Mouse (Mus musculus) brown adipose tissue, adult 24 weeks (tissue): ENCODE data around the gene Gm20388. TPM values are rescaled to one million over a fixed set of nuclear protein-coding genes. Genes with fewer than 3 reads are reported as not detected.

Source experiments
- H3K27ac ChIP-seq: fragments of 200-500 bp; replicated peaks from 2 replicates; pipeline ENCODE4 v1.5.1; 2012; ENCODE audit warnings: low read depth, mild to moderate bottlenecking, low read length
- H3K4me1 ChIP-seq: fragments of 200-500 bp; 2 replicates; pipeline ENCODE4 v1.6.1; 2012; ENCODE audit warnings: low read length, mixed read lengths; ENCODE audit not compliant: control insufficient read depth, insufficient read depth, insufficient read length
- H3K4me3 ChIP-seq: fragments of 200-500 bp; 2 replicates; pipeline ENCODE4 v1.5.1; 2012; ENCODE audit warnings: low read depth, mild to moderate bottlenecking, low read length, moderate library complexity; ENCODE audit not compliant: insufficient read depth
- polyA plus RNA-seq: library from polyadenylated mRNA; stranded (reverse); fragments of >200 nt; gene quantifications from 2 replicates; pipeline ENCODE4 v1.2.4, GENCODE M21; 2012; ENCODE audit not compliant: missing spikeins, insufficient read depth, insufficient read length

The Gm20388 gene
- polyA plus RNA-seq, 1 experiment, result 44.7 TPM

- Histone ChIP-seq H3K4me3 (no peak overlapping the region), H3K27ac (no peak overlapping the region), H3K4me1 (peaks cover 47% of the 10 kb centered on the region)
Observed at GRCm38 (mm10) chr8:122991368-122991767, 3080.7 kb downstream of the Gm20388 start.

DNA sequence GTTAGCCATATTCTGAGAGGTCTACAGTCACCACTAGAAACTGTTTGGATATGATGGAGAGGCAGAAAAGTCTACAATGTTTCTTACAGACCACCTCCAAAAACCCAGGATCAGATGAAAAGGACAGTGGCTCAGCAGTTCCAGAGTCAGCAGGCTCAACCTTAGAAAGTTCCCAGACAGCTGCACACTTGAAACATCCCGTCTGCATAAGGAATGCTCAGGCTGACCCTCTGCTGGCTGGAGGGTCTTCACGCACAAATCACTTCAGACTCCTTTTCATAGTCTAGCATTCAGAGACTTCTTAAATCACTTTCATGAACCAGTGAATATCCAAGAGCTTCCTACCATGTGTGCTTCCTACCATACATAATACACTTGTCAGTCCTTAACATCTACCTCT lies 3081.7 kb downstream of the Gm20388 start:
- Histone ChIP-seq H3K27ac (no peak overlapping the region), H3K4me3 (no peak overlapping the region), H3K4me1 (peaks cover 40% of the 10 kb centered on the region)

DNA sequence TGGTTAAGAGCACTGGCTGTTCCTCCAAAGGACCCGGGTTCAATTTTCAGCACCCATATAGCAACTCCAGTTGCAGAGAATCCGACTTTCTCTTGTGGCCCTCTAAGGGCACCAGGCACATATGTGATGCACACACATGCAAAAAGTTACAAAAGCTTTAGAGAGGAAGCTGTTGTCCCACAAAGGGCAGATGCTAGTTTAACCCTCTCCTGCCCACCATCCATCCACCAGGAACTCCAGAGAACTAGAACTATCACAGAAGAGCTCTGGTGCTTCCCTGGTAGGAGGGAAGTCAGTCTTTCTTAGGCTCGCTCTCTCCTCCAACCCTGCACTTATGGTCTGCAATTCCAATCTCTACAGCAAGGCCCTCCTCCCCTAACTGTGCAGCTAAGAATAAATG lies 3082.4 kb downstream of the Gm20388 start:
- Histone ChIP-seq H3K4me1 (peaks cover 37% of the 10 kb centered on the region), H3K4me3 (no peak overlapping the region), H3K27ac (no peak overlapping the region)

DNA sequence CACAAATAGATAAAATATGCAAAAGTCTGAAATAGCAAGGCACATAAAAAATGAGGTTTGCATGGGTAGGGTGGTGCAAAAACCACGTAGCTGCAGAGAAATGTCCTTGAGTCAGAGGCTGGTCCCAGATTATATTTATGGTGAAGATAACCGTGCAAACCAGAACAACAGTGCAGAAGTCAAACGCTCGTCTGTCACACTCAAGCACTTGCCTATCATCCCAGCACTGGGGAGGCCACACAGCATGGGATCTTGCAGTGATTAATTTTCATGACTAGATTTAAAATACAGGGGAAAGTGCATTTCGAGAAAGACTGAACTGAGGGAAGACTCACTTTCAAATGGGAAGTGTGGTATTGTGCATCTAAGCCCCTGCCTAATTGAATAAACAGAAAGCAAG lies 3083.1 kb downstream of the Gm20388 start:
- Histone ChIP-seq H3K4me3 (no peak overlapping the region), H3K4me1 (peaks cover 38% of the 10 kb centered on the region), H3K27ac (no peak overlapping the region)

- peaks cover 21% of the 10 kb centered on the region for H3K4me1 ChIP-seq
- H3K27ac ChIP-seq, result no peak overlapping the region
- H3K4me3 ChIP-seq, result no peak overlapping the region
Observed at GRCm38 (mm10) chr8:122997963-122998362, 3087.3 kb downstream of the Gm20388 start.

DNA sequence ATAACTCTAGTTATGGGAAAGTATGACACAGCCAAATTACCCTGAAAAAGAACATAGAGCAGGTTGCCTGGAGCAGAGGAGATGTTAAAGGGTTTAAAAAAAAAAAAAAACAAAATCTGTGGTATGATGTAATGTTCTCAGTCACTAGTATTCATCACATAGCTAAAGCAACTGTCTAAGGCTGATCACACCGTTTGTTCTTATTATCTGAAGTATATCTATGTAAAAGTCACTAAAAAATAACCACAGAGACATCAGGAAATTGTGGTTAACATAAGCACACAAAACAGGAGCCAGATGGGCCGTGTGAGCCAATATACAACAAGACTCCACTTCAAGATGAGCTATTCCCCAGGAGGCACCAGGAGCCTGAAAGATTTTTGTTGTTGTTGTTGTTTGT lies 3089.7 kb downstream of the Gm20388 start:
- no peak overlapping the region for H3K4me3 ChIP-seq
- H3K27ac ChIP-seq, result no peak overlapping the region

GRCm38 (mm10) chr8:123004033-123004922 lies 3093.6 kb downstream of the Gm20388 start:
- Histone ChIP-seq H3K4me3 (no peak overlapping the region), H3K4me1 (peaks cover 36% of the 10 kb centered on the region), H3K27ac (no peak overlapping the region; the same call in 1 of the 2 replicates)

More for the DNA sequence above, 3089.7 kb downstream of the Gm20388 start:
- peaks cover 23% of the 10 kb centered on the region for H3K4me1 ChIP-seq

DNA sequence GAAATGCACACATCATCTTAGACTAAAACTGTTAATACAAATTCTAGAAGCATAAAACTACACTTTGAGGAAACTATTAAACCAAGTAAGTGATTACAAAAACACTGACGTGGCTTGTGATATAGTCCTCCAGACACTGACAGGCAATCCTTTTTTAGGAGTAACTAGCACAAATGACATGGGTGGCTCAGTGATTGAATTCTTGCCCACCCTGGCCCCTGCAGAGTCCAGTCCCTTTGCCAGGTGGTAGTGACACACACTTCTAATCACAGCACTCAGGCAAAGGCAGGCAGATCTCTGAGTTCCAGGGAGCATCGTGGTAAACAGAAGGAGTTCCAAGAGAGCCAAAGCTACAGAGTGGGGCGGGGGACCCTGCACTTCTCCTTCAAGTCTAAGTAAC lies 3094.7 kb downstream of the Gm20388 start:
- Histone ChIP-seq H3K4me1 (peaks cover 33% of the 10 kb centered on the region), H3K27ac (no peak overlapping the region), H3K4me3 (no peak overlapping the region)

DNA sequence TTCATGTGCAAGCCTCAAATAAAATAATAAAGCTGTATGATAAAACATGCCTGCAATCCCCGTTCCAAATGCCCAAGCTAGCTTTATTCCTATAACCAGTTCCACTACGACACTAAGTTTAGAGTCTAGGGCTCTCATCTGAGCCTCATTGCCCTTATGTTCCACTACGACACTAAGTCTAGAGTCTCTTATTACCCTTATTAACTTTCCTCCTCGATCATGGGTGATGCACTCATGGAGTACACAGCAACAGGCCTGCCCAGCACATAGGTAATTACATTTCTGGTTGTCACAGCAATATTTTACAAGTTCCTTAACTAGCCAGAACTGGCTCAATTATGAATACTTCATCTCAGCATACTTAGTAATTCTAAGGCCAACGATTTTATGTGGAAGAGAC lies 3095.2 kb downstream of the Gm20388 start:
- no peak overlapping the region for H3K27ac ChIP-seq
- no peak overlapping the region for H3K4me3 ChIP-seq
- H3K4me1 ChIP-seq, result peaks cover 31% of the 10 kb centered on the region

DNA sequence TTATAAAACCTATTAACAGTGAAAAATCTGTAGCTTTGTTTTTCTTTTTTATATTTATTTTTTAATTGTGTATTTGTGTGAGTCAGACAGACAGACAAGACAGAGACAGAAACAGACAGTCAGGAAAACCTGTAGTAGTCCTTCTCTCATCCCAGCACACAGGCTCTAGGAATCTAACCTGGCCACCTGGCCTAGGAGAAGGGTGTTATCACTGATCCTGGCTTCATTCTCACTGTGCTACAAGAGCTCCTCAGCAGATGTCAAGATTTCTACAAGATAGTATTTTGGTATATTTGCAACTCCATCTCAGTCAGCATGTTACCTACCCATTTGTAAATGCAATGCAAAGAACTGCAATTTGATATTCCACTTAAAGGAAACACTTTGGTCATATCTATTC lies 3100.7 kb downstream of the Gm20388 start:
- no peak overlapping the region for H3K4me3 ChIP-seq
- peaks cover 24% of the 10 kb centered on the region for H3K4me1 ChIP-seq
- no peak overlapping the region for H3K27ac ChIP-seq

DNA sequence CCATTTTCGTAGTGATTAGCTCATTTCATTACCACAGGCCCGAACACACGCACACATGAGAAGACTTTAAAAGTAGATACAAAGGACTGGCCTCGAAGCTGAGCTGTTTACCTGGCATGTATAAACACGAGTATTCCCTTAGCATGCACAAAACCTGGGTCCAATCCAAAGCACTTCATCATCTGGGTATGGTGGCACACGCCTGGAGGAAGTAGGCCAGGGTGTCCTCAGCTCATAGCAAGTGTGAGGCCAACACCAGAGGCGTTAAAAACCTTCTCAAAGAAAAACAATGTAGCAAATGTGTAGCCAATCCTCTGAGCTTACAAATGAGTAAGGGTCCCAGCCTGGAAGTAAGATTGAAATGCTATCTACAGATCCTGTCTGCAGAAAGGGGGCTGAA lies 3103.8 kb downstream of the Gm20388 start:
- H3K4me1 ChIP-seq, result peaks cover 30% of the 10 kb centered on the region
- no peak overlapping the region for H3K27ac ChIP-seq
- no peak overlapping the region for H3K4me3 ChIP-seq

DNA sequence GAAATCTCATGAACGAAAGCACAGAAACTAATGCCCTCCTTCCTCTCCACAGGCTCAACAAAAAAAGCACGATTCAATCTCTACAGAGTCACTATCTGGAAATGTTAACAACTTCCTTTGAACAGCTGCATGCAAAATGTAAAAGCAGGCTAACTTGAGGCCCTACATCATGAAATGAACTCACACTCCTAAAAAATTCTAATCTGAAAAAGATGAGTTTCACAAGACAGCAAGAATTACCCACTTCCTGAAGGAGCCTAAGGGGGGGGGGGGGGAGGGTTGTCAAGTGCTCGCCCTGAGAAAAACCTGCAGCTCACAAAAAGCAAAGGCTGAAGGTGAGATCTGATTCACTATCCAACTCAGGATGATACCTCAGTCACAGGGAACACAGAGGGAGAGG lies 3104.4 kb downstream of the Gm20388 start:
- no peak overlapping the region for H3K4me3 ChIP-seq
- H3K4me1 ChIP-seq, result peaks cover 31% of the 10 kb centered on the region
- no peak overlapping the region for H3K27ac ChIP-seq

- H3K27ac ChIP-seq, result no peak overlapping the region
- H3K4me1 ChIP-seq, result peaks cover 43% of the 10 kb centered on the region
- H3K4me3 ChIP-seq, result no peak overlapping the region
Observed at GRCm38 (mm10) chr8:123017143-123017542, 3106.5 kb downstream of the Gm20388 start.

GRCm38 (mm10) chr8:123018484-123019164 lies 3108.0 kb downstream of the Gm20388 start:
- Histone ChIP-seq H3K4me1 (peaks cover 48% of the 10 kb centered on the region), H3K27ac (no peak overlapping the region), H3K4me3 (no peak overlapping the region)

DNA sequence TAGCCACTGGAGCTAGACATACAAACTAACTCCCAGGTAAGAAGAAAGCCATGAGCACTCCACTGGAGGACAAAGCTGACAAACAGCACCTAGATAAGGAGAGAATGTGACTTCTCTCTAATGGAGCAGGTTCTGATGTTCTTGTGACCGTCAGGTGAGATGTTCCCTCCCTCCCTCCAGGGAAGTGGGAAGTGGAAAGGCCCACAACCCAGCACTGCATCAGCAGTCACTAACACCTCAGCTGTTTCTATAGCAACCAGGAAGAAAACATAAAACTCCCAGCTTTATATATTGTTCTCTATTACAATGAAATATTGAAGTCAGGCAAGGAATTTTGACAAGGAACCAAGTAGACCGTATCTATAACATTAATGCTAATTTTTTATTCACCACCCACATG lies 3109.4 kb downstream of the Gm20388 start:
- no peak overlapping the region for H3K27ac ChIP-seq
- no peak overlapping the region for H3K4me3 ChIP-seq
- H3K4me1 ChIP-seq, result peaks cover 43% of the 10 kb centered on the region

DNA sequence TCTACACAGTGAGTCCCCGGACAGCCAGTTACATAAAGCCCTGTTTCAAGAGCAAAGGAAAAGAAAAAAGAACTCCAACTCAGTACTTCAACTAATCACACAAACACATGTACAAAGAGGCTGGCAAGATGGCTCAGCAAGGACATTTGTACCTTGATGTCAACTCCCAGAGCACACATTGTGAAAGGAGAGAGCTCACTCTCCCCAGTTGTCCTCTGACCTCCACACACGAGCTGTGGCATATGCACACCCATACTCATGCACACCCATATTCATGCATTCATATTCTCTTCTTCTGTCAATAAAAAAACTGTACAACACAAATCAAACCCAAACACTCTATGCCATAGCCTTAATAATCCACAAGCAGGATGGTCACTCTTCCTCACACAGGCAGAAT lies 3110.2 kb downstream of the Gm20388 start:
- Histone ChIP-seq H3K27ac (no peak overlapping the region), H3K4me1 (peaks cover 45% of the 10 kb centered on the region)

More for the DNA sequence above, 3110.2 kb downstream of the Gm20388 start:
- no peak overlapping the region for H3K4me3 ChIP-seq
